Mouse (Mus musculus) brain, embryonic 14.5 days (tissue): ENCODE results near the gene Pomt2.

Experiments
- CTCF ChIP-seq: fragments of 200-500 bp; IDR thresholded peaks from 2 replicates; pipeline ENCODE4 v1.5.1; 2012; ENCODE audit warnings: inconsistent platforms, mild to moderate bottlenecking, moderate library complexity, borderline replicate concordance; ENCODE audit not compliant: insufficient read depth, insufficient read length; ENCODE audit errors: extremely low read depth
- POLR2A ChIP-seq: fragments of 200-500 bp; IDR thresholded peaks from 2 replicates; pipeline ENCODE4 v1.6.1; 2012; ENCODE audit warnings: mild to moderate bottlenecking, inconsistent platforms, borderline replicate concordance; ENCODE audit not compliant: poor library complexity, insufficient read depth, insufficient read length, severe bottlenecking; ENCODE audit errors: extremely low read depth

GRCm38 (mm10) chr12:87160310-87160709 is 12.5 kb upstream of the Pomt2 start:
- no peak for TF ChIP-seq CTCF
- no peak for TF ChIP-seq POLR2A
